Mouse (Mus musculus): ENCODE measurements at regions not wholly inside any gene's neighbourhood (a gene's known extent, or its start where the extent isn't known, plus 50 kb on each side); places are given as distances from the start of the nearest gene placed in this dataset.

DNA sequence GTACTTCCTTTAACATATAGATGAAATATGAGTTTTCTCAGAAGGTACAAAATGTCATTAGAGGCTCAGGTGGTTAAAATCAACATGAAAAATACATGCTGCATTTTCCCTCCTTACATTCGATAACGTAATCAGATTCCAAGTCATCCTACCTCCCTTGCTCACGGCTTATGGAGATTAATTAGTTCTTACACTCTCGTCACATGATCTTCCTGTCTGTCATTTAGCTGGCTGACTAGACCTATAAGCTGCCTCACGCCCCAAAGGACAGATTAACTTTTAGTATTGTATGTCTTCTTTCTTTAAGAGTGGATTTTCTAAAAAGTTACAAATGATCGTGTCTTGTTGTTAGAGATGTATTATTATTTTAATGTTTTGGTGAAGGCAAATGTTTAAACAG is 669.6 kb upstream of the Zeb2 start:
- TF ChIP-seq ZC3H11A (IDR thresholded peaks at IDR 0.05; ENCODE audit: low read depth, low read length) (no peak), TAL1 (IDR thresholded peaks at IDR 0.05; ENCODE audit: low read length) (no peak), CTCF (IDR thresholded peaks at IDR 0.05 in 2 of 3, conservative IDR thresholded peaks at IDR 0.05 in 1 of 3; ENCODE audit: control insufficient read depth in 1 of 3, insufficient read depth in 1 of 3, low read depth in 2 of 3, low read length in 3 of 3, poor library complexity in 1 of 3, severe bottlenecking in 1 of 3) (no peak), CHD2 (IDR thresholded peaks at IDR 0.05; ENCODE audit: low read length) (no peak), ZMIZ1 (IDR thresholded peaks at IDR 0.05; ENCODE audit: low read depth, low read length) (no peak), RAD21 (IDR thresholded peaks at IDR 0.05; ENCODE audit: low read depth, low read length) (no peak), MAX (IDR thresholded peaks at IDR 0.05; ENCODE audit: low read length) (no peak), GATA1 (IDR thresholded peaks at IDR 0.05; ENCODE audit: low read depth, low read length) (no peak), ZNF384 (IDR thresholded peaks at IDR 0.05; ENCODE audit: low read depth, low read length) (no peak), SIN3A (IDR thresholded peaks at IDR 0.05; ENCODE audit: low read length) (no peak), POLR2A (IDR thresholded peaks at IDR 0.05; ENCODE audit: control insufficient read depth in 1 of 2, insufficient read depth in 1 of 2, low read depth in 1 of 2, low read length in 2 of 2, poor library complexity in 1 of 2) (no peak), NRF1 (IDR thresholded peaks at IDR 0.05; ENCODE audit: insufficient read depth, low read depth, low read length, poor library complexity, severe bottlenecking) (no peak), POLR2AphosphoS2 (IDR thresholded peaks at IDR 0.05; ENCODE audit: low read length) (no peak), JUND (IDR thresholded peaks at IDR 0.05; ENCODE audit: low read depth, low read length) (no peak)
